Mouse (Mus musculus): ENCODE results near the gene Dpm3. TPM values are rescaled to one million over a fixed set of nuclear protein-coding genes. Genes with fewer than 3 reads are reported as not detected.

The Dpm3 gene
- total RNA-seq, 2 experiments from 2014 or later: 50.0 to 52.3 TPM

DNA sequence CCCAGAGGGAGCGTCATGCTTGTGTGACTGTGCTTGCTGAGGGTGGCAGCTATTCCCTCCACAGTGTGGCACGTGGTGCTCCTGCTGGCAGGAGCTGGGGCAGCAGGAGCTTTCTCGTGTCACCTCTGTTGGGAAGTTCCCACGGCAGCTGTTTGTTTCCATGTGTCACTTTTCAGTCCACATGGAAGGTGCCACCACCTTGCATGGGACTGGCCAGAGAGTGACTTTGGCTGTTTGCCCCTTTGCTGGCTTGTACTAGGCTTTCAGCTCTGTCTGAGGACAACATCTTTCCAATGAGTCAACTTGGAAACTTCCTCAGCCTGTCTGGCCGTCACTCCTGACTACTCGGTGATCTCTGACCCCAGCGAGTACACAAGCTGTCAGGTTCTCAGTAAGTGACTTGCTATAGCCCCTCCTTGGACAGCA is 29.4 kb downstream of the Dpm3 start:
- peak; percentile 40 to 47 for DNase-seq
- intact Hi-C loops (cut with DNase I): loop anchor here (2.0 kb wide), 1 partner anchor 20 kb away; no protein-coding TSS in a partner anchor

DNA sequence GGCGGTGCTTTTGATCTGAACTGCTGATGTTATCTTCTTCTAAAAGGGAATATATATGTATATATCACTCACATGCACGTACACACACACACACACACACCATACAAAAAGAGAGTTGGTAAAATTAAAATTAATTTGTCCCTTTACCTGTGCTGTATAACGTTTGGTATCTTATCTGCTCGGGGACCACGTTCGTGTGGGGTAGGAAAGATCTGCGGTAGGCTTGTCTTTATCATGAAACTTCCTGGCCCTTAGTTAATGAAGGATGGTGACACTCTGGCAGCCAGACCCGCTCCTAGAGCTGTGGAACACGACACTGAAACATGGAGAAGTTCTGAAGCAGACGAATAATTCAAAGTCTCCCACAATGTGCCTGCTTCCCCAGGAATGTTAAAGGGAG is 32.7 kb downstream of the Dpm3 start:
- DNase-seq: no peak
- intact Hi-C loops (cut with DNase I): no loop called here

DNA sequence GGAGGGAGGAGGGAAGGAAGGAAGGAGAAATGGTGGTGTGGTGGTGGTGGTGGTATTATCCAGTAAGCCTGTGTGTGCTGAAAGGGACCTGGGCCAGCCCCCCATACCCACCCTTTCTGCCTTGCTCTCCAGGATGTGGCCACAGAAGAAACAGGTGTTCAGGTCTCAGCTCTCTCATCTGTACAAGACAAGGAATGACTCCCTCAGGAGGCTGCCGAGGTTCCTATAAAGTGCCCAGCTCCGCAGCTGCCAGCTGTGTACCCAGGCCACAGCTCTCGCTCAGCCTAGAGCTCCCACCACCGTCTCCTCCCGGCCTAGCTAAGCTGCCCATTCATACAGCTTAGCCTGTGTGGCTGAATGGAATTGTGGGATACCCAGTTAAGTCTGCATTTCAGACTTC is 33.1 kb downstream of the Dpm3 start:
- DNase-seq: no peak
- intact Hi-C loops (cut with DNase I): no loop called here

GRCm38 (mm10) chr3:89293247-89293918 is 34.2 kb downstream of the Dpm3 start:
- intact Hi-C loops (cut with DNase I): no loop called here
- DNase-seq: no peak

- DNase-seq: no peak
Measured at GRCm38 (mm10) chr3:89294195-89294594, 35.0 kb downstream of the Dpm3 start.

DNA sequence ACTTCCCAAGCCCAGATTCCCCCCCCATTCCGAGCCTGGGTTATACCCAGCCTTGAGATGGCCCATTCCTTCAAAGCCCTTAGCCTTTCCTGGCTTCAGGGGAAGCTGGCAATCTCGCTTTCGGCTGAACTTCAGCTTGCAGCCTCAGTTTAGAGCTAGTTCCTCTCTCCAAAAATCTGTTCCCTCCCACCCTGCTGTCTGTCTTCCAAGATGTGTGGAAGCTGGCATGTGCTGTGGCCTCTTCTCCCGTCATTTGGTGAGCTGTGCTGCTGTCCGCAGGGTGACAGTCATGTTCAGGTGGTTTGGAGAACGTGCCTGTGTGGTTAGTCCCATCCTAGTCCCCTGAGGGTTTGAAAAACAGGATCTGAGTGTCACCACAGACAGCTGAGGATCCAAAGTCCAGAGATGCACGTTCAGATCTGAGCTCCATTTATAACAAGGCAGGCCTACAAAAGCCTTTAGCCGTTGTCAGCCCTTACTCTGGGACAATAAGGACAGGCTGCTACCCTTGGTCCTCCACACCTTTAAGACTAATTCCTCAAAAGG is 36.6 kb downstream of the Dpm3 start:
- DNase-seq: no peak
- intact Hi-C loops (cut with DNase I): no loop called here

More at GRCm38 (mm10) chr3:89294195-89294594, 35.0 kb downstream of the Dpm3 start:
- intact Hi-C loops (cut with DNase I): no loop called here

- intact Hi-C loops (cut with DNase I): no loop called here
- DNase-seq: no peak
Measured at GRCm38 (mm10) chr3:89296761-89297396, 37.7 kb downstream of the Dpm3 start.

DNA sequence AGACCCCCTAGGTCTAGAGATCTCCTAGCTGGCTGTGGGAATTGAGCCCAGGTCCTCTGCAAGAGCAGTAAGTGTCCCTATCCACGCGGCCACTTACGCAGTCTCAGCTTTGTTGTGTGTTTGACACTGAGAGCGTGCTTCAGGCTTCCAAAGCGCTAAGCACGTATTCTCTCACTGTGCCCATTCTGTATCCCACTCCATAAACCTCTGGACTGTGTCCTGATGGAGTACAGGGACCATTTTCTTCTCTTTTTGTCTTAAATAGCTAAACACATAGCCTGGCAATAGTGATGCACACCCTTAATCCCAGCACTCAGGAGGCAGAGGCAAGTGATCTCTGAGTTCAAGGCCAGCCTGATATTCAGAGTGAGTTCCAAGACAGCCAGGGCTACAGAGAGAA is 39.8 kb downstream of the Dpm3 start:
- intact Hi-C loops (cut with DNase I): no loop called here
- no peak for DNase-seq

DNA sequence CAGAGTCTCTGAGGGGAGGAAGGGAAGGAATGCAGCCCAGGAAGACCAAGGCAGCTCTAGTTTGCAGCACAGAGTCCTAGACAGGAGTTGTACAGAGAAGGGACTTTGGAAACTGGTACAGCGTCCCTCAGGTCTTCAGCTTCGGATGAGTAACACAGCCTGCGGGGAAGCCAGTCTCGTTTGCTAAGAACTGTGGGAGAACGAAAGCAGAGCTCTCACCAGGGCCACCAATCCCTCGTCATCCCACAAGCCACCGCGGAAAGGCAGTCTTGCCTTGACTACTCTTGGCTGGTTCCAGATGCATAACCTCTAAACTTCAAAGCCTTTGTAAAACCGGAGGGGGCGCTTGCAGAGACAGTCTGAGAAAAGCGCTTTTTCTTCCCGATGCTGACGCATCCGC is 40.3 kb downstream of the Dpm3 start:
- no peak for DNase-seq
- intact Hi-C loops (cut with DNase I): no loop called here

DNA sequence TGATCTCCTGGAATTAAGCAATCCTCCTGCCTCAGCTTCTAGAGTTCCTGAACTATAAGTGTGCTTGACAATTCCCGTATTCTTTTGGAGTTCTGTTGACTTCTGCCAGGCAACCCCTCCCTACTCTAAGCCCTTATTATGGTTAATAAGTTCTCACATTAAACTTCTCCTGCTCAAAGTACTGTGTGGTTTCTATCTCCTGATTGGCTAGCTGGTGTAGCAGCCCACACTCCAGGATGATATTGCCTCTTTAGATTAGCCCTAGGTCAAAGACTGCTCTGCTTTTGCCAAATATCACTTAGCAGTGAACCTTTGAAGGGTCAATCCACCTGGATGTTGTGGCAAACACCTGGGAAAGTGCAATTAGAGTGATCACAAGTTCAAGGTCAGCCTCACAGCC is 40.9 kb downstream of the Dpm3 start:
- intact Hi-C loops (cut with DNase I): loop anchor here (10.0 kb wide), 1 partner anchor 185 kb away; no protein-coding TSS in a partner anchor
- DNase-seq: no peak

DNA sequence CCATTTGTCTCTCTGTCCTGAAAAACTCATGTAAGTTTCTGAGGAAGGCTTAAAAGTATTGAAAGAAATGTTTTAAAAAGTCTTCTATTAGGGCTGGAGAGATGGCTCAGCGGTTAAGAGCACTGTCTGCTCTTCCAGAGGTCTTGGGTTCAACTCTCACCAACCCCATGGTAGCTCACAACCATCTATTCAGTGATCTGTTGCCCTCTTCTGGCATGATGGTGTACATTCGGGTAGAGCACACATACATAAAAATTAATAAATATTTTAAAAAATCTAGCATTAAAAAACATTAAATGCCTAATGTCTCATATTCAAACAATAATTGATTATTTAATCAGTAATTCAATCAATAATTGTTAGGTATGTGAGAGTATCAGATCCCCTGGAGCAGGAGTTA is 41.4 kb downstream of the Dpm3 start:
- intact Hi-C loops (cut with DNase I): loop anchor here (10.0 kb wide), 1 partner anchor 186 kb away; no protein-coding TSS in a partner anchor
- no peak for DNase-seq

DNA sequence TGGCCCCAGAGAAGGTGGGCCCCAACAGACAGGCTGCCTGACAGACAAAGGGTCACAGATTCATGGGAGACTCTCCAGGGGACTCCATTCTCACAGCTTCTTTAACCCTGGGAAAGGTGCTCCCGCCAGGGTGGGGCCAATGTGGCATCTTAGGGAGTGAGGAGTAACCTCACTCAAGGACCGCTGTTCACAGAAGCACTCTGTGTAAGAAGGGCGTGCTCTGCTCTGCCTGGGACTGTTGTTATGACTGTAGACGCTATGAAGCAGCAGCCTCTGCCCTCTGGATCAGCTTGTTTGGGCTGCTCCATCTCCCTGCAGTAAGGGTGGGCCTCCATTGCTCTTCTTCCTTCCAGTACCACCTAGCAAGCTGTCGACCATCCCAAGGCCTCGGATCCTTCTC is 45.3 kb downstream of the Dpm3 start:
- no peak for DNase-seq
- intact Hi-C loops (cut with DNase I): loop anchor here (10.0 kb wide), 1 partner anchor 190 kb away; no protein-coding TSS in a partner anchor

GRCm38 (mm10) chr3:89305105-89305504 is 45.9 kb downstream of the Dpm3 start:
- DNase-seq: no peak
- intact Hi-C loops (cut with DNase I): loop anchor here (10.0 kb wide), 1 partner anchor 190 kb away; no protein-coding TSS in a partner anchor

DNA sequence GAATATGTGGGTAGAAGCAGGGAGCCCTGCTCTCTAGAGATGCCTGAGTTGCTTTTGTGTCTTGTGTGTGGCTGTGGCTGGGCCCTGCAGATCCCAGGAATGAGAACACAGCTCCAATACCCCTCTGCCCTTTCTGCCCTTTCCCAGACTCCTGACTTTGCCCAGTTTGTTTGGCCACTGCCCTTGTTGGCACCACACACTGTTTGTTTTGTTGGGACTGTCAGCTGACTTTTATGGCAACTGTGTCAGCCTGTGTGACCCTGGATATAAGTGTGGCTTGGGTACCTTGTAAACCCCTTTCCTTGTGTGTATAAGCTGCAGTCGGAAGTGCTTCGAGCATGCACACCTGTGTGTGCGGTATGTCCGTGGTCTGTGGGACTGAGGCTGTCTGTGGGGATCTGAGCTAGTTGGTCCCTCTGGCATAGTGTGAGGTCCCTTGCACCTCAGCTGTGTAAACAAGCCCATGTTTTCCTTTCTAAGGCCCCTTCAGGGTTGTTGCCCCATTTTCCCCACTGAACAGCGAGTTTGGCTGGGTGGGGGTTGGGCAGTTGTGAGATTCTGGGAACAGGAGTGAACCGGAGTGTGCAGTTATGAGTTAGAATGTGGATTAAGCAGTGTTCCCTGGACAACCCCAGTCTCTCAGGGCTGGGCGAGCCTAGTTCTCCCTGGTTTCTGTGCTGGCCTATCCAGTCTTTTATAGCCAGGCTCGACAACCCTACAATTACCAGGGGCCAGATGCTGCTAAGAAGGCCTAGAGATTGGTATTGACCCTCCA is 46.6 kb downstream of the Dpm3 start:
- intact Hi-C loops (cut with DNase I): loop anchor here (10.0 kb wide), 1 partner anchor 191 kb away; no protein-coding TSS in a partner anchor
- DNase-seq: no peak

- DNase-seq: peak; percentile 68 to 71
- intact Hi-C loops (cut with DNase I): loop anchor here (1.0 to 10.0 kb wide), 3 partner anchors 19 to 193 kb away; no protein-coding TSS in a partner anchor
Measured at GRCm38 (mm10) chr3:89308089-89308488, 48.9 kb downstream of the Dpm3 start.

DNA sequence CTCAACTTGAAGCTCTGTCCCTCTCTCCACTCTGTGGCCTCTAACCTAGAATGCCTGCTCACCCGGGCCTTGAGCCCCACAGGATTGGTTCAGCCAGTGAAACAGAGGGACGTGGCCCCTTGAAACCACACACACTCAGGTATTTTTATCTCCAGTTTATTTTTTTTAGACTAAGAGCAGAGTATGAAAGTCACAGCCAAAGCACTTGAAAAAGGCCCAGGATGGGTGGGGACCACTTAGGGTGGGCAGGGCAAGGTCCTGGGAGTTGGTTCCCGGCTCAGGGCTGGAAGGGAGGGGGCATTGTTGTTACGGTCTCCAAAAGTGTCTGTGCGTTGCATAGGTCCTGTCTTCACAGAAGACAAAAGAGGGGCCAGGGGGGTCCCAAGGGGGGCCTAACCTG is 55.2 kb downstream of the Dpm3 start:
- intact Hi-C loops (cut with DNase I): no loop called here

DNA sequence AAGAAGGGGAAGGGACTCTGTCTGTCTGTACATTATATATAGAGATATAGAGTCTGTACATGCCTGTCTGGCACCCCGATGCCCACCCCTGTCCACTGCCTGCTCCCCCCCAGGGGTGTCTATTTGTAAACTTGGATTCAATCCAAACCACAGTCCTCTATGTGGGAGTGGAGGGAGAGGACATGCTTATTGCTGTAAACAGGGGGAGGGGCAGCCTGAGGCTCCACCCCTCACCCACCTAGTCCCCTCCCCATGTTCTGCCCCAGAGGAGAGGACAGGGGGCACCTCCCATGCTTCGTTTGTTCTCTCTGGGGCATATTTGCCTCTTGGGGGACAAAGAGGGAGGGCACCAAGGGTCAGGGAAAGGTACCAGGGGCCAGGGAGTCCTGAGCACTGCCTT is 55.6 kb downstream of the Dpm3 start:
- DNase-seq: no peak
- intact Hi-C loops (cut with DNase I): no loop called here

More for the DNA sequence above, 55.2 kb downstream of the Dpm3 start:
- DNase-seq: no peak

GRCm38 (mm10) chr3:89315195-89315929 is 56.2 kb downstream of the Dpm3 start:
- DNase-seq: peak; percentile 81 to 87
- intact Hi-C loops (cut with DNase I): no loop called here

DNA sequence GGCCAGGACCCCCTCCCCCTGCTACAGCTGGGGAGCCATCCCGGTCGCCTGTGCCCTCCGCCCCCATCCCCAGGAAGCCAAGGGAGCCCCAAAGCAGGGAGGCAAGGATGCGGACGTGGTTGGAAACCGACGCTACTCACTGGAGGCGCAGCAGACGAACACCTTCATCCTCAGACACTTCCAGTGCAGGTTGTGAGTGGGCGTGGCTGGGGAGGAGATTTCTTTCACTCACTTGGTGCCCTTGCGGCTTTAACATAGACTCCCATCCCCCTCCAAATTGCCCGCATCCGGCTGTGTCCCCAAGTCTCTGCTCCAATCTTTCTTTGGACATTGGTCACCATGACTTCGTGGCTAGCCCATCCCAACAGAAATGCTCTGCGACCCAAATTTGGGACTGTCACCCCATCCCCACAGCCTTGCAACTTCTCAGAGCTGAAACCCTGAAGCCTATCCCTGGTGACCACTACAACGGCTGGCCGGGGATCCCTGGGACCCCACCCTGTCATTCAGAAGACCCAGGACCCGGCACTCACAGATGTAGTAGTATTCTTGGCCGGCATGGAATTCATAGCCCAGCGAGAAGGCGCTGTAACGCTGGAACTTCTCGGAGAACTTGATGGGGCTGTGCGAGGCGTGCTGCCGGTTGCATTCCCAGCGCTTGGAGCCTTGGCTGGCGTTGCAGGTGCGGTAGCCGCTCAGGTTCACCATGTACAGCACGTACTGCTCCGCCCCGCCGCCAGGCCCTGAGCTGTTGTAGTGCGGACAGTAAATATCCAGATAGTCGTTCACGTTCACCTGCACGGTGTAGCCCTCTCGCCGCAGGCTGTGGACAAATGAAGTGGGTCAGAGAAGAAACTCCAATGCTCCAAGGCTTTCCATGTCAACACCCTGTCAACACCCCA is 57.0 kb downstream of the Dpm3 start:
- intact Hi-C loops (cut with DNase I): no loop called here
- no peak for DNase-seq
